Mouse (Mus musculus) embryo, embryonic 11 days (tissue): ENCODE measurements around the gene Vps39.
A peak's percentile ranks its signal among the peaks of the same experiment; 100 is the strongest.

Experiments used
- DNase-seq: peaks from one replicate; pipeline ENCODE4 v3.0.0-alpha.2; 2015

Vps39 gene

DNA sequence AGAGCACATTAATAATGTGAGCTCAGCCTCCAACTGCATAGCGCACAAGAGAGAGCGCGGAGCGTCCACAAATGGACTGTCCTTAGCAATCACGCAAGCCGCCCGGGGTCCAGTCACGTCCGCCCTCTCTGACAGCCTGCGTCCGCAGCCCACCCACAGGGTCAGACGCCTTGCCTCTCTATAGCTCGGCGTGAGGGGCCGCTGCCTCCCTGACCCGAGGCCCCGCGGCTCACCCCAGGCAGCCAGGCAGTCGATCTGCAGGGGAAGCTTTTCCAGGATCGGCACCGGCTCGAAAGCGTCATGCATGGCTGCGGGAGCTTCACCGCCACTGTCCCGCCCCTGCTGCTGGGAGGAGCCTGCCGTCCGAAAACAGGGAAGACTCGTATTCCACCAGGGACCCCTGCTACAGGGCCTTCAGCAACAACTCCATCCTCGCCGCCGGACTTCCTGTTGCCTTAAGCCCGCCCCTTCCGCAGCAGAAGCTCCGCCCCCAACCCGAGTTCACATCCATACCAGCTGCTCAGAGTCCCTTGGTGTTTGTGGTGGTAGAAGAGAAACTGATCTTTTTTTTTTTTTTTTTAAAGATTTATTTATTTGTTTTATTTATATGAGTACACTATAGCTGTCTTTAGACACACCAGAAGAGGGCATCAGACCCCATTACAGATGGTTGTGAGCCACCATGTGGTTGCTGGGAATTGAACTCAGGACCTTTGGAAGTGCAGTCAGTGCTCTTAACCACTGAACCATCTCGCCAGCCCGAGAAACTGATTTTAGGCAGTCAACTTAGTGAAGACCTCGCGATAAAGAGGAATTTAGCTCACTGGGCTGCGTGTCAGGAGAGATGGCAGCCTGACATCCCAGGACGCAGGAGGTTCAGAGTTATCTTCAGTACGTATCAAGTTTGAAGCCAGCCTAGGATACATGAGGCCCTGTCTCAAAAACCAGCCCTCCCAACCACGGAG lies at the start of gene Vps39:
Gene Vps39, minus strand, starts transcription at position 456 of the 965 bp plus-strand sequence.
- DNase-seq = peak; percentile 93

DNA sequence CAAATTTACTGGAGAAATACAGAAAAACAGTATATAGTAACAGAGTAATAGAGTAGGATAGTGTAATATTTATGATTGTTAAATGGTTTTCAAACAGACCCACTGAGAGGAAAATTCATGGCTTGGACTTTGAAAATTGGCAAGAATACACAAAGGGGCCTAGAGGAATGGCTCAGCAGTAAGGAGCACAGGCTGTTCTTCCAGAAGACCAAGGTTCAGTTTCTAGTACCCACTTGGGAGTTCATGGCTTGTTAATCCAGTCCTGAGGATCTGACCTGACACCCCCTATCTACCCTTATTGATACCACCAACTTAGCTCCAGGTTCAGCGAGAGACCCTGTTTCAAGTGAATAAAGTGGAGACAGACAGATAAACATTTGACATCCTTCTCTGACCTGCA lies 45.0 kb upstream of the Vps39 start:
- no peak for DNase-seq

GRCm38 (mm10) chr2:120392406-120392805 lies 39.5 kb upstream of the Vps39 start:
- peak; percentile 5 for DNase-seq

DNA sequence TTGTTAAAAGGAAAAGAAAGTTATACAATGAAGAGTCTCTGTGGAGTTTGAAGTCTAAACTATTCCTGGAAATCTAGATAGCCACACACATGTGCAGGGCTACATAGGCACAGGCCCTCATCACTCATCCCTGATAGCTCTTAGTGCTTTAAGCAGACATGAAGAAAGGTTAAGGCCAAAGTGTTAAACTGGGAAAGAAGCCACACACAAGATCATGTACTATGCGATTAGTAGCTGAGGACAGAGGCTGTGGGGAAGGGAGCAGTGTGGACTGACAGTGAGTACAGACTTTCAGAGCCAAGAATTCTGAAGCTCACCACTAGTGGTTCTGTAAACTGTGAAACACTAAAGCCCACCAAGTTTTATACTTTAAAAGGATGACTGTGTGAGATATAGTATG lies 38.0 kb upstream of the Vps39 start:
- DNase-seq = no peak

DNA sequence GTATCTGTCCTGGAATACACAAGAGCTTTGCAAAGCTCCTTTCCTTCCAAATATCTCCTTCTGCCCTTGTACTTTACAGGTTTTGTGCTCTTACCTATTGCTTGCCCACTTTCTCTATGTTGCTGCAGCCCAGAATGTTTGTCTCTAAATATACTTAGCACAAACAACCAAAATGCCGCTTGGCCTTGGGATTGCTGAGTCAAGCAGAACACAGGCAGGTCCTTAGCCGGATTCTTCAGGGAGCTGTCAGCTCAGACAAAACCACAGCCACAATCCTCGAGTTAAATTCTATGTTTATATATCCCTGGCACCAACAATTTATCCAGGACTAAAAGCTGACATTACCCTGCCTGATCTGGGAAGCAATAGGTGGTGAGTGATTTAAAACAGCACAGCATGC lies 36.4 kb upstream of the Vps39 start:
- no peak for DNase-seq

DNA sequence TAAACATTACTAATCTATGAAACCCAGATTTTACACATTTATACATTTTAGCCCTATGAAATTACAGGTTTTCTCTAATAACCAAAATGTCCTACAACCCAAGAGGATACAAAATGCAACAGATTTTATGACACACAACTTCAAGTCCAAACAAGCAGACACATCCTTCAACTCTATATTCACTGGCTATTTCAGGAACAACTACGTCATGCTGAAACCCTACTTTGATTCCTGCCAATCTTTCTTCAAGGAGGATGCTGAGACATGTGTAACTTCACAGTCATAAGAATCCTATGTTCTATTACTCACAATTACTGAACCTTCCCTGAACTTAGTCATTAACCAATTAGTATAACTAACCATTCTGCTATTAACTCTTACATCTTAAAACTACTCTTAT lies 34.4 kb upstream of the Vps39 start:
- no peak for DNase-seq

DNA sequence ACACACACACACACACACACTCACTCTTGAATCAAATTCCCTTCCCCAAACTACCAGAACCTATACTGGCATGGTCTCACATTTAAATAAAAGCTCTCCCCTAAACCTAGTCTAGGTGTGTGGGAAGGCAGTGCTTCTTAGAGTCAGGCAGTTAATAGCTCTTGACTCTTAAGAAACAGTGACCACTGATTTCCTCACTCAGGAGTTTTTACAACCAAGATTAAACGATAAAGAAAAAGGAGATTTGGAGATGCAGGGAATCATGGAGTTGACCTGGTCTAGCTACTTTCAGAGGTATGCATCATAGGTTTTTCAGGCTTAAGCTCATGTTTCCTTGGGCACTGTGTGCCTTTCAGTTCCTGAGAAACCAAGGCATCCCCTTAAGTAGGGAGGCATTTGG lies 33.3 kb upstream of the Vps39 start:
- DNase-seq = no peak

GRCm38 (mm10) chr2:120373858-120374257 lies 20.9 kb upstream of the Vps39 start:
- DNase-seq = no peak

DNA sequence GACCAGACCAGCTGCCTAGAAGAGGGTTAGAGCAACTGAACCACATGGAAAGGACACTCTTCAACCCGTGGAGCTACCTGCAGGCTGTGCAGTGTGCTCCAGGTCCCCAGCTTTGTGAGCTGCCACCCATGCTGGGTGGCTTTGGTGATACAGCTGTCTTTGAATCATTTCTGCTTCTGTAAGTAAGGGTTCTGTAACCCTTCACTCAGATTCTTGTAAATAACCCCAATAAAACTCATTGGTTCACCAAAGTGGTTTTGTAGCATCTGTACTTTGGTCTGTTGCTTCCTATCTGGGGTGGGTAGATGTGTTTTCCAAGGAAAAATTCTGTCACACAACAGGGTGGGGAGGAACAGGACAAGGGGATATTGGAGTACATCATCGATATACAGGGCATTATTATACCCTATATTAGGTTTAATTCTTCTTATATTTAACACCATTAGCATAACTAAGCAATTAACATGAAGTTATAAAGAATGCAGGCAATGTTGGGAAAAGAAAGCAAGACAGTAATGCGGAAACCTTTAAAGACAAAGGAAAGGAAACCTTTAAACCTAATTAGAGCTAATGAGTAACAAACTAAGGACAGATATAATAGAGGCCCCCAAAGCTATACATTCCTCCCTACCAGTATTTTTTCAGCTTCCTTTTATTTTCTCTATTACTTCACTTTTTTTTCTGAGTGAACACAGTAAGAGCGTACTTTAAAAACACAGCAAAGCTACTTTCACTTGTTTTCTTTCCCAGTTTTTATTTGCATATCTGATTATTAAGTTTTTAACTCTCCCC lies 14.7 kb upstream of the Vps39 start:
- no peak for DNase-seq

- DNase-seq = no peak
These were observed 13.6 kb upstream of the Vps39 start for GRCm38 (mm10) chr2:120366501-120366900.

GRCm38 (mm10) chr2:120360425-120360824 lies 7.5 kb upstream of the Vps39 start:
- DNase-seq = no peak

DNA sequence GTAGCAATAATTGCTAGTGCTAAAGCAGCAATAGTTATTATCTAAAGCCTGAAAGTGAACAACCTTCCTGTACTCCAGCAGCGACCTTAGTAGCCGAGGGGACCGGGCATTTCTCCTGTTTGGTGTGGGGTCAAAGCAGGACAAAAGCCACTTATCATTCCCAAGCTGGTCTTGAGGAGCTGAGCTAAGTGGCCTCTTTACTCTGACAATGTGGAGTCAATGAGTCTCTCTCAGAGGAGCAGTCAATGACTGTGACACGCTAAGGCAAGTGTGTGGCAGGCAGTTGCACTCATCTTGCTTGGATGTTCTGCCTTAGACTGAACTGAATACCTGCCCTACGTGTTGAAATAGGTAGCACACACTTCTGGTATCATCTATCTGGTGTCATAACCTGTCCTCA lies 1.6 kb downstream of the Vps39 start:
- DNase-seq = no peak

- DNase-seq = no peak
These were observed 4.8 kb downstream of the Vps39 start for GRCm38 (mm10) chr2:120348120-120348519.

- DNase-seq = no peak
These were observed 11.2 kb downstream of the Vps39 start for GRCm38 (mm10) chr2:120341741-120342140.

DNA sequence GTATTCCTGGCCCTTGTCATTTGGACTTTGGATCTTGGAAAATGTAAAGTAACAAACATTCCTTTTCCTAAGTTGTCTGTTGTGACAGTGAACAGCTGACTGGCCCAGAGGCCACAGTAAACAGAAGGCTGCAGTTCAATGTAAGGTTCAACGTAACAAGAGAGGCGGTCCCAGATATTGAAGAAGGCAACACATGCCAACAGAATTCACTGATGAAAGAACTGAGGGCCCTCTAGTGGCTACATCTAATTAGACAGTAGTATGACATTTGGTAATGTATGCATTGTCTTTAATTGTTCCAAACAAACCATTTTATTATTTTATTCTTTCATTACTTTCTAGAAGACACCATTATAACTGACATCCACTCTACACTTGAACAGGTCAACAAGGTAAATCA lies 15.1 kb downstream of the Vps39 start:
- peak; percentile 11 for DNase-seq

GRCm38 (mm10) chr2:120331575-120331974 lies 21.4 kb downstream of the Vps39 start:
- DNase-seq = no peak

DNA sequence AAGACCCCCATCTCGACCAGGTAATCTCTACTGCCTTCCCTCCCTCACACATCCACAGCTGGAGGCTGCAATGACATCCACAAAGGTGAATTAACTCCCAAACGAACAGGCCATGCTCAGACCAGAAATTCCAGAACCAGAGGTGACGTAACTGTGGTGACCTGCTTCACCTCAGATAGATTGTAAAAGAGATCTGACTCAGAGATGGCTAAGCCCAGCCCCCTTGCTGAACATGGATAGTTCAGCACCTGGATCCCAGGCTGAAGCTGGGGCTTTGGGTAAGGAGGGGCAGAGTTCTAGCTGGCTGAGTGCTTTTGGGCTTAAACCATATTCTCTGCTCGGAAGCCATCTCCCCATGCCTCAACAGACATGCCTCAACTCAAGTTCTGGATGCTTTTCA lies 37.9 kb downstream of the Vps39 start:
- DNase-seq = no peak

DNA sequence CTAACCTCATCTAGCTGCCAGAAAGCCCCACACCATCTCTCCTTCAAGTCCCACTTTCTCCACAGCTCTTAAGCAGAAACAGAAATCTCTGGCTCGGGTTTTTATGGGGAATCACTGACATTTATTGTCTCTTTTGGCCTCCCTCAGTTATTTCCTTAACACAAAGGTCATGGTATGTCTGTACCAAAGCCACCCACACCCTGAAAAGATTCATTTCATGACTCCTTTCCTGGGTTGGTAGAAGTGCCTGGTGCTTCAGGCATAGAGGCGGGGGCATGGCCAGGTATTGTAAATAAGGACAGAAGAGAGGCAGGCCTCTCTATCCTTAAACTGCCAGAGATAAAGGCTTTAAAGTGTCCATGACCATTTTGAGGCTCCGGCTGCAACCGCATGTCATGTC lies 38.5 kb downstream of the Vps39 start:
- no peak for DNase-seq

DNA sequence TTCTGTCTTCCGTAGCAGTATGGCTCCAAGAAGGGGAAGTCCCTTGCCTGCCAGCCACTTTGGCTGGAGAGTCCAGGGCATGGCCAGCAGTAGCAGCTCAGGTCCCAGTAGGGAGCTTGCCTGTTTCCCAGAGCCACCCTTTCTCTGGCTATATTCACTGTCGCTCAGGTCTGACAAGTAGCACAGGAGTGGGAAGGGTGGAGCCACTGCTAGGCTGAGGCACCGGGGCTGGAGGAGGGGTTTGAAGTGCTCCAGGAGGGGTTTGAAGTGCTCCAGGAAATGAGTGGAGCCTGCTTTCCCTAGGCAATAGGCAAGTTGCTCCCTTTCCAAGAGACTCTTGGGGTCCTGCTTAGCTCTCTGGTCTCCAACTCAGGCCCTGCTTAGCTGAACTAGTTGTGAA lies 39.0 kb downstream of the Vps39 start, which contains the start of gene Pla2g4f:
Gene Pla2g4f, minus strand, starts transcription at position 190 of the 400 bp plus-strand sequence.
- DNase-seq = no peak

DNA sequence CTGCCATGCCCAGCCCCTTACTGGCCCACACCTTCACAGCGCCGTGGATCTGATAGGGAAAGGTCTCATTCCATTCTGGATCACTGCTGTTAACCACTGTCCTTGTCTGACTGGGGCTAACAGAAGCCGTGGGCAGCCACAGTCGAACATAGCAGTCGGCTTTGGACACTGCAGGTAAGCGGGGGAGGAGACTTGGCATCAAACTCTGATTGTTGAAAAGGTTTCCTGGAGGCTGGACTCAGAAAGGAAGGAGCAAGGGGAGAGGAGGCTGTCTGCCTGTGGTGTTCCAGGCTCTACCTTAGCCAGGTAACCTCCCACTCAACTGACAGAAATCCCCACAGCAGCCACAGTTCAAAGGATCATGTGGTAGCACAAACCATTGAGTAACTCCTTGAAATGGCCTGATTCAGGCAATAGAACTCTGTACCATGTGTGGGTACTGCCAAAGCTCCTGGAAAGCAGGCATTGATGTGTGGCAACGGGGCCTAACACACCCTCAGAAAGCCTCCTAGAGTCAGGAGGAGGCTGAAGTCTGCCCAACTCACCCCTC lies 40.6 kb downstream of the Vps39 start:
- DNase-seq = no peak

- DNase-seq = no peak
These were observed 48.8 kb downstream of the Vps39 start for GRCm38 (mm10) chr2:120304113-120304512.

DNA sequence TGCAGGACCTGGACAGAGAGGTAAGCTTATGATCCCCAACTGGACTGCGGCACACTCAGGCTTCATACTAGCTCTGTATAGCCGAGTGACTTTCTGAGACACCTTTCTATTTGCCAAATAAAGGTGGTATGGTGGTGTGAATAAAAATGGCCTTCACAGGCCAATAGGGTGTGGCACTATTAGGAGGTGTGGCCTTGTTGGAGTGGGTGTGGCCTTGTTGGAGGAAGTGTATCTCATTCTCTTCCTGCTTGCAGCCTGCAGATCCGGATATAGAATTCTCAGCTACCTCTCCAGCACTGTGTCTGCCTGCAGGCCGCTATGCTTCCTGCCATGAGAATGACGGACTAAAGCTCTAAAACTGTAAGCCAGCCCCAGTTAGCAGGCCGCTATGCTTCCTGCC lies 51.9 kb downstream of the Vps39 start:
- no peak for DNase-seq

DNA sequence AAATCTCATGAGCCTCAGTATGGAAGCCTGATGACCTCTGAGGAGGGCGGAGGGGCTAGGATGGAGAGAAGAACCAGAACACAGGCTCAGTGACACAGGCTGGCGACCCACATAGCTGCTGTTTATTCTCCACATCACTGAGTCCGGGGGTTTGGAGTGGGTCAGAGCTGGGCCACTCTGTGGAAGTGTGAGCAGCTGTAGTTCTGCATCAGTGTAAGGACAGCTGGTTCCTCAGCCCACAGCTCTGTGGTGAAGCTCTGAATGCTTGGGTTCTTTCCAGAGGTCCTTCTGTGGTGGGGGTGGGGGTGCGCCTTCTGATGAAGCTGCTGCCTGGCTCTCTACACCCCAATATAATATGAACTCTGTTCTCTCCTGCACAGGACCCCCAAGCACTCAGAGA lies 53.1 kb downstream of the Vps39 start:
- DNase-seq = no peak

DNA sequence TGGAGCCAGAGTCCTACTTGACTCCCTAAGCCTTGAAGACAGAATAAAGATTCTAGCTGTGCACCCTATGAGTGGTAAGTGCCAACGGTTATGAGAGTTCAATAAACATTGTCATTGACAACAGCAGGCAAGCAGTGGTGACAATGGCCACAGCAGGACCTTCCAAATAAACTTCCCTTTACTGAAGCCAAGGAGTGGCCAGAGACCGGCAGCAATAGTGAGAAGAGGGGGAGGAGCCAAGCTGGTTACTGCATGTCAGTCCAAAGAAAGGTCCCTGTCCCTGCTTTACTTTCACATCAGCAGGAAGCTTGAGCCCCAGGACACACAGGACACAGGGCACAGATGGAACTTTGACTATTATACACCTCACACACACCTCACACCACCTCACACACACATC lies 56.8 kb downstream of the Vps39 start:
- DNase-seq = no peak
